Comparison of ENCODE assay signal across 8 mouse cellular contexts in the genomic region with DNA sequence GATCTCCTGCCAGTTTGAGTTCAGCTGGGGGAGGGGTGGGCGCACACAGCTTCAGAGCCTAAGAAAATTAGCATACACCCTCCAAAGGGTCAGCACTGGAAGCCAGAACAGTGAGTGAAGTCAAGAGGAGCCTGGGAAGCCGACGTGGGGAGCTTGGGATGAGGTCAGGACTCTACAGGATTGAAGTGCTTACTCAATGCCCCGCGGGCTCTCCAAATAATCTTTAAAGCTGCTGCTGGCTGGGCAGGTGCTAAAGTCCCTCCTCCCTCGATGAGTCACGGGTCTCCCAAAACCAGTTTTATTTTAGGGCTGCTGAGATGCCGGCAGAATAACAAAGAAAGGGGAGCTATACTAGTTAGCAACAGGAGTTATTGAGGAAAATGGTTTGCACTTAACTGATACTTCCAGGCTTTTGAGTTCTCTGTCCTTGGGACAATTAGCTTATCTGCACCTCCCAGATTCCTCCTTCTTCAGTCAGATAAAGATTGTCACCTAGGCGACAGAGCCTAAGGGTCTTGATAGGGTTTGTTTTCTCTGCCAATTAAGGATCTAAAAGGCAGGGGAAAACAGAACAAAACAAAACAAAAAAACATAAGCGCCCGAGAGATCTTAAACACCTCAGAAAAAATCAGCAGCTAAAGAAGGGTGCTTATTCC. TPM values are rescaled to one million over a fixed set of nuclear protein-coding genes. Genes with fewer than 3 reads are reported as not detected.
DNase-seq lines count a peak whose midpoint lies in the region; ATAC-seq and TF ChIP-seq lines count a peak whose summit lies in the region.

No protein-coding gene starts in this region.

- TF ChIP-seq POLR2A in ES-Bruce4 (IDR thresholded peaks at IDR 0.05; ENCODE audit: insufficient read depth, low read length), result no peak

- H3K4me3 ChIP-seq in forebrain, embryonic 12.5 days (replicated peaks), result no peak overlapping the region
- H3K4me3 ChIP-seq in forebrain, embryonic 15.5 days, result no peak overlapping the region
- H3K4me3 ChIP-seq in ES-Bruce4 (ENCODE audit: low read depth, low read length), result peak overlapping the region; percentile 50
- no peak overlapping the region for H3K4me3 ChIP-seq in embryonic facial prominence, embryonic 14.5 days (ENCODE audit: low read depth, low read length)
- H3K4me3 ChIP-seq in lung, embryonic 16.5 days (ENCODE audit: low read length), result no peak overlapping the region

- no peaks in the 10 kb centered on the region for H3K36me3 ChIP-seq in forebrain, embryonic 12.5 days (replicated peaks)
- H3K36me3 ChIP-seq in forebrain, embryonic 15.5 days, result no peaks in the 10 kb centered on the region
- H3K36me3 ChIP-seq in ES-Bruce4 (ENCODE audit: control insufficient read depth, insufficient read depth, low read length, poor library complexity, severe bottlenecking), result no peaks in the 10 kb centered on the region
- no peaks in the 10 kb centered on the region for H3K36me3 ChIP-seq in embryonic facial prominence, embryonic 14.5 days (ENCODE audit: control insufficient read depth, insufficient read depth, low read length)
- no peaks in the 10 kb centered on the region for H3K36me3 ChIP-seq in lung, embryonic 16.5 days (ENCODE audit: control insufficient read depth, insufficient read depth, low read length)

- H3K27me3 ChIP-seq in forebrain, embryonic 12.5 days, result no peaks in the 10 kb centered on the region
- no peaks in the 10 kb centered on the region for H3K27me3 ChIP-seq in forebrain, embryonic 15.5 days
- H3K27me3 ChIP-seq in ES-Bruce4 (ENCODE audit: control insufficient read depth, insufficient read depth, low read length, poor library complexity, severe bottlenecking), result no peaks in the 10 kb centered on the region
- no peaks in the 10 kb centered on the region for H3K27me3 ChIP-seq in embryonic facial prominence, embryonic 14.5 days (replicated peaks; ENCODE audit: control insufficient read depth, insufficient read depth, low read length)
- no peaks in the 10 kb centered on the region for H3K27me3 ChIP-seq in lung, embryonic 16.5 days (ENCODE audit: control insufficient read depth, insufficient read depth, low read depth, low read length)

- TF ChIP-seq CTCF in ES-Bruce4 (IDR thresholded peaks at IDR 0.05; ENCODE audit: low read depth, low read length), result no peak

- DNase-seq in embryonic facial prominence, embryonic 14.5 days (ENCODE audit: low spot score), result peak; percentile 83
- no peak for DNase-seq in testis, postnatal 14 days (ENCODE audit: low spot score)
- DNase-seq in spleen, postnatal 14 days (ENCODE audit: low spot score in 2 of 2), result no peak

- whole genome bisulfite sequencing in forebrain, embryonic 12.5 days, result 2% methylated on average over 11 of the region's 11 CpGs
- WGBS in forebrain, embryonic 15.5 days, result 6% methylated on average over 11 of the region's 11 CpGs
- WGBS in embryonic facial prominence, embryonic 14.5 days, result 7% methylated on average over 11 of the region's 11 CpGs
- WGBS in lung, embryonic 16.5 days, result 14% methylated on average over 11 of the region's 11 CpGs

- no peaks in the 10 kb centered on the region for H3K9me3 ChIP-seq in forebrain, embryonic 12.5 days
- H3K9me3 ChIP-seq in forebrain, embryonic 15.5 days, result no peaks in the 10 kb centered on the region
- H3K9me3 ChIP-seq in ES-Bruce4 (replicated peaks; ENCODE audit: control insufficient read depth, insufficient read depth, low read length, poor library complexity, severe bottlenecking), result no peaks in the 10 kb centered on the region
- H3K9me3 ChIP-seq in embryonic facial prominence, embryonic 14.5 days (ENCODE audit: control insufficient read depth, low read length), result no peaks in the 10 kb centered on the region
- no peaks in the 10 kb centered on the region for H3K9me3 ChIP-seq in lung, embryonic 16.5 days (ENCODE audit: control insufficient read depth, low read length)

- H3K9ac ChIP-seq in forebrain, embryonic 12.5 days, result no peak overlapping the region
- H3K9ac ChIP-seq in forebrain, embryonic 15.5 days (replicated peaks), result no peak overlapping the region
- H3K9ac ChIP-seq in ES-Bruce4 (ENCODE audit: low read depth, poor library complexity, severe bottlenecking), result peak overlapping the region; percentile 20
- no peak overlapping the region for H3K9ac ChIP-seq in embryonic facial prominence, embryonic 14.5 days (ENCODE audit: low read depth, low read length)
- no peak overlapping the region for H3K9ac ChIP-seq in lung, embryonic 16.5 days (ENCODE audit: low read length)

- H3K4me1 ChIP-seq in forebrain, embryonic 12.5 days, result peaks cover 34% of the 10 kb centered on the region
- H3K4me1 ChIP-seq in forebrain, embryonic 15.5 days, result peaks cover 26% of the 10 kb centered on the region
- peaks cover 13% of the 10 kb centered on the region for H3K4me1 ChIP-seq in ES-Bruce4 (ENCODE audit: control insufficient read depth, insufficient read depth, low read length)
- peaks cover 22% of the 10 kb centered on the region for H3K4me1 ChIP-seq in embryonic facial prominence, embryonic 14.5 days (ENCODE audit: control insufficient read depth, insufficient read depth, low read length)
- H3K4me1 ChIP-seq in lung, embryonic 16.5 days (replicated peaks; ENCODE audit: control insufficient read depth, insufficient read depth, low read length), result peaks cover 21% of the 10 kb centered on the region

- TF ChIP-seq EP300 in ES-Bruce4 (IDR thresholded peaks at IDR 0.05; ENCODE audit: insufficient read depth, low read depth, low read length), result peak; percentile 93

- H3K27ac ChIP-seq in forebrain, embryonic 12.5 days, result no peak overlapping the region
- H3K27ac ChIP-seq in forebrain, embryonic 15.5 days (replicated peaks), result no peak overlapping the region
- H3K27ac ChIP-seq in ES-Bruce4 (ENCODE audit: insufficient read depth, low read length), result peak overlapping the region; percentile 97
- H3K27ac ChIP-seq in embryonic facial prominence, embryonic 14.5 days (replicated peaks; ENCODE audit: low read depth, low read length), result no peak overlapping the region
- H3K27ac ChIP-seq in lung, embryonic 16.5 days (ENCODE audit: low read length), result peak overlapping the region; percentile 66

- peak overlapping the region; percentile 37 for H3K4me2 ChIP-seq in forebrain, embryonic 12.5 days
- no peak overlapping the region for H3K4me2 ChIP-seq in forebrain, embryonic 15.5 days (replicated peaks)
- peak overlapping the region; percentile 20; the same call in 1 of the 2 replicates for H3K4me2 ChIP-seq in embryonic facial prominence, embryonic 14.5 days (ENCODE audit: low read depth, low read length)
- peak overlapping the region; percentile 28 for H3K4me2 ChIP-seq in lung, embryonic 16.5 days (ENCODE audit: low read depth, low read length)

- 0 out of 2 replicates have a peak, but pooled peaks have one; percentile 40 for ATAC-seq in forebrain, embryonic 12.5 days (ENCODE audit: low FRiP score)
- ATAC-seq in forebrain, embryonic 15.5 days (replicated peaks), result no peak
- ATAC-seq in embryonic facial prominence, embryonic 14.5 days (ENCODE audit: low read depth), result peak; percentile 42; the same call in 1 of the 2 replicates
- peak; percentile 88 for ATAC-seq in lung, embryonic 16.5 days (ENCODE audit: low read depth)
- no peak for ATAC-seq in activated CD4-positive, CD25-positive, alpha-beta regulatory T cell, adult 4 months

RNA-seq across cellular contexts. Expression of a gene that starts 10.6 kb away (rescaled TPM):
- polyA plus RNA-seq in forebrain, embryonic 12.5 days (2016; fragmentation: Nextera tagmentation; extraction: Ambion mirVana), result 0.32 and 0.33 TPM in 2 replicates
- polyA plus RNA-seq in forebrain, embryonic 15.5 days (2015; fragmentation: Nextera tagmentation; extraction: Ambion mirVana), result 0.29 TPM in 1 of 2 replicates, not detected in the other
- 59.0 and 65.2 TPM in 2 replicates for polyA plus RNA-seq in ES-Bruce4 (2011; ENCODE audit: insufficient read depth, insufficient read length, low read depth, missing spikeins)
- polyA plus RNA-seq in embryonic facial prominence, embryonic 14.5 days (2014; fragmentation: Nextera tagmentation; extraction: Ambion mirVana), result 4.4 and 5.5 TPM in 2 replicates
- polyA plus RNA-seq in lung, embryonic 16.5 days (2015; fragmentation: Nextera tagmentation; extraction: Ambion mirVana), result 5.5 and 5.8 TPM in 2 replicates
- 10 to 100 TPM; 17.0 to 21.0 TPM for polyA plus RNA-seq in activated CD4-positive, CD25-positive, alpha-beta regulatory T cell, adult 4 months (2017; shearing (Covaris generic))

RNA-seq across cellular contexts. Expression of a gene that starts 57.1 kb away (rescaled TPM):
- polyA plus RNA-seq in forebrain, embryonic 12.5 days (2016; fragmentation: Nextera tagmentation; extraction: Ambion mirVana), result 1.7 and 5.0 TPM in 2 replicates
- not detected in 2 replicates for polyA plus RNA-seq in forebrain, embryonic 15.5 days (2015; fragmentation: Nextera tagmentation; extraction: Ambion mirVana)
- not detected in 2 replicates for polyA plus RNA-seq in ES-Bruce4 (2011; ENCODE audit: insufficient read depth, insufficient read length, low read depth, missing spikeins)
- 1.5 and 2.9 TPM in 2 replicates for polyA plus RNA-seq in embryonic facial prominence, embryonic 14.5 days (2014; fragmentation: Nextera tagmentation; extraction: Ambion mirVana)
- polyA plus RNA-seq in lung, embryonic 16.5 days (2015; fragmentation: Nextera tagmentation; extraction: Ambion mirVana), result not detected in 2 replicates
- polyA plus RNA-seq in activated CD4-positive, CD25-positive, alpha-beta regulatory T cell, adult 4 months (2017; shearing (Covaris generic)), result not detected

Comparison
In these comparisons a context has a peak if more than half of its experiments do, and no peak if none do; other contexts are left out.
1. ATAC-seq: peak in forebrain, embryonic 12.5 days (single experiment), embryonic facial prominence, embryonic 14.5 days (single experiment) and lung, embryonic 16.5 days (single experiment); none in forebrain, embryonic 15.5 days (single experiment) and activated CD4-positive, CD25-positive, alpha-beta regulatory T cell, adult 4 months (single experiment).
2. H3K27ac ChIP-seq: peak in ES-Bruce4 (single experiment) and lung, embryonic 16.5 days (single experiment); none in forebrain, embryonic 12.5 days (single experiment), forebrain, embryonic 15.5 days (single experiment) and embryonic facial prominence, embryonic 14.5 days (single experiment).